Mouse (Mus musculus) neural tube, embryonic 12.5 days (tissue): ENCODE results near the gene Pfkp. TPM values are rescaled to one million over a fixed set of nuclear protein-coding genes. Genes with fewer than 3 reads are reported as not detected.
A peak's percentile ranks its signal among the peaks of the same experiment; 100 is the strongest.

Experiments used
- ATAC-seq: fragments of 200-750 bp; cut with Nextera tagmentation; 2 replicates; pipeline ENCODE4 v1.8.0; 2017; ENCODE audit warnings: low read depth, mild to moderate bottlenecking, moderate TSS enrichment, moderate library complexity; ENCODE audit not compliant: low FRiP score
- H3K27ac ChIP-seq: fragments of 300-500 bp; sonication (generic); 2 replicates; pipeline ENCODE4 v1.5.1; 2016
- H3K27me3 ChIP-seq: fragments of 300-500 bp; sonication (generic); replicated peaks from 2 replicates; pipeline ENCODE4 v1.6.1; 2016; ENCODE audit warnings: mild to moderate bottlenecking
- H3K36me3 ChIP-seq: fragments of 300-500 bp; sonication (generic); 2 replicates; pipeline ENCODE4 v1.6.1; 2016; ENCODE audit warnings: mild to moderate bottlenecking
- H3K4me1 ChIP-seq: fragments of 300-500 bp; sonication (generic); 2 replicates; pipeline ENCODE4 v1.6.1; 2016
- H3K4me2 ChIP-seq: fragments of 300-500 bp; sonication (generic); replicated peaks from 2 replicates; pipeline ENCODE4 v1.6.1; 2016; ENCODE audit warnings: mild to moderate bottlenecking
- H3K4me3 ChIP-seq: fragments of 300-500 bp; sonication (generic); 2 replicates; pipeline ENCODE4 v1.5.1; 2016
- H3K9ac ChIP-seq: fragments of 300-500 bp; sonication (generic); 2 replicates; pipeline ENCODE4 v1.6.1; 2016; ENCODE audit warnings: mild to moderate bottlenecking
- H3K9me3 ChIP-seq: fragments of 300-500 bp; sonication (generic); 2 replicates; pipeline ENCODE4 v1.6.1; 2016; ENCODE audit warnings: mild to moderate bottlenecking
- WGBS: fragments of 180-500 bp; shearing (Covaris S2); methylation state at CpG from one replicate; pipeline ENCODE4 v1.1.7; 2016; 5-methylcytosine and 5-hydroxymethylcytosine counted together
- polyA plus RNA-seq: library from polyadenylated mRNA; unstranded; fragments of >200 nt; fragmentation: Nextera tagmentation; extraction: Ambion mirVana; gene quantifications from 2 replicates; pipeline ENCODE4 v1.2.1, GENCODE M21; 2016

Pfkp gene
- polyA plus RNA-seq, result 96.9 and 105 TPM in 2 replicates

DNA sequence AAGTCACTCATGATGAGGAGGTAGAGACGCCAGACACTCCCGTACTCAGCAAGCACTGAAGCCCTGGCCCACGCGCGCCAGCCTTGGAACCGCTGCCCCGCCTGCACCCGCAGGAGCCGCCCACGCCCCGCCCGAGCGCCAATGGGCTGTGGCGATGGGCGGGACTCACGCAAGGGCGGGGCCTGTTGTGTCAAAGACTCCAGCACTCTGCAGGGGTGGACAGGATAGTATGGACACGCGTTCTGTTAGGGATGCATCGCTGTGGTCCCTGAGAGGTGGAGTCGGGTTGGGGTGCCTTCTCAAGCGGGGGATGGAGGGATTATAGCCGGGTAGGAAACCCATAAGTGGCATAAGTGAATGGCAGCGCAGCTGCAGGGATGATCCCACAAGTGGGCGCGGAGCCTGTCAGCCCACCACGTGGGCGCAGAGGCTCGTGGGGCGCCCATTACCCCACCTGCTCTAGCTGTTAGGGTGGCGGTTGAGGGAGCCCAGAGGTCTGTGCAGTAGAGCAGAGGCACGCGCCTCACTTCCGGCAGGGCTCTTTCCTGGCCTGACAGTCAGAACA, at the start of gene Pfkp:
TSS of gene Pfkp (minus strand) at position 109 of the 565 bp plus-strand sequence.
- no peaks in the 10 kb centered on the region for H3K36me3 ChIP-seq
- peaks cover 8% of the 10 kb centered on the region; the same call in 1 of the 2 replicates for H3K4me1 ChIP-seq
- H3K9me3 ChIP-seq, result no peaks in the 10 kb centered on the region
- WGBS, result 3% methylated on average over 34 of the region's 34 CpGs
- H3K27me3 ChIP-seq, result no peaks in the 10 kb centered on the region
- peak within 1 kb of the TSS; percentile 65 for H3K9ac ChIP-seq
- ATAC-seq, result peak; percentile 95
- H3K27ac ChIP-seq, result no peak within 1 kb of the TSS
- peak within 1 kb of the TSS; percentile 56 for H3K4me3 ChIP-seq
- H3K4me2 ChIP-seq, result peak within 1 kb of the TSS; percentile 100

DNA sequence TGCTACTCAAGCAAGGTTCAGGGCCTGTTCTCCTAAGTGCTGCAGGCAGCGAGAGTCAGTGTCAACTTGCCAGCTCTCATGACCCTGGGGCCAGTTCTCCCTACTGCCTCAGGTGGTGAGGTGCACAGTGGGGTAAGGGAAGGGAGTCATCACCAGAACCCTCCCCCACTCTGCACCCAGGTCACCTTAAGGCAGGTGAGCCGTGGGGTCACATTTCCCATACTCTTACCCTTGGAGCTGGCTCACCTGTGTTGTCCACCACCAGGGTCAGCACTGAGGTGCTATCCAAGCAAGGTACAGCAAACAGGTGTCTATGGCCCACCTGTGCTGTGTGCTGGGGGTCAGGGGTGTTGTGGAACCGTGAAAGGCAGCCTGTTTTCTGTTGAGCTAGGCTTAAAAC, 42.0 kb upstream of the Pfkp start:
- Histone ChIP-seq H3K9ac (no peak overlapping the region), H3K4me2 (no peak overlapping the region), H3K27ac (no peak overlapping the region), H3K27me3 (no peaks in the 10 kb centered on the region), H3K4me1 (no peaks in the 10 kb centered on the region), H3K4me3 (no peak overlapping the region), H3K36me3 (no peaks in the 10 kb centered on the region), H3K9me3 (no peaks in the 10 kb centered on the region)
- WGBS, result 86% methylated on average over 3 of the region's 3 CpGs
- 0 out of 2 replicates have a peak, but pooled peaks have one; percentile 15 for ATAC-seq

DNA sequence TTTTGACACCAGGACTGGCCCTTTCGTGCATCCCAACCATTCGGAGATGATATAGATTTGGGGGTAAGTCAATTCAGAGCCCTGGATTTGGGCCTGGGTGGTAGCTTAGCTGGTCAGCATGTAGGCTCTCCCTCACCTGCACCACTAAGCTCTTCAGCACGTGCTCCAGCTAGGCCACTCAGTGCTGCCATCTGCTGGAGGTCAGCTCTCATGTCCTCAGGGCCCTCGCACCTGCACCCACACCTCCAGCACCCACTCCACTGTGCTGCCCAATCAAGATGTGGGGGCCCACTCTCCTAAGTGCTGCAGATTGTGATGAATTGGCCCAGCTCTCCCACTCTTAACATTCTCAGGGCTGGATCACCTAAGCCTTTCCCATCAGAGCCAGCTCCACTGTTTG, 41.4 kb upstream of the Pfkp start:
- WGBS, result 61% methylated on average over 4 of the region's 4 CpGs
- H3K4me2 ChIP-seq, result no peak overlapping the region

GRCm38 (mm10) chr13:6688790-6689433, 40.3 kb upstream of the Pfkp start:
- ATAC-seq, result peak; percentile 63; the same call in 1 of the 2 replicates
- H3K27me3 ChIP-seq, result no peaks in the 10 kb centered on the region
- H3K4me1 ChIP-seq, result no peaks in the 10 kb centered on the region
- no peak overlapping the region for H3K27ac ChIP-seq
- H3K9me3 ChIP-seq, result no peaks in the 10 kb centered on the region
- no peak overlapping the region for H3K4me2 ChIP-seq
- H3K36me3 ChIP-seq, result no peaks in the 10 kb centered on the region
- no peak overlapping the region for H3K4me3 ChIP-seq
- H3K9ac ChIP-seq, result no peak overlapping the region
- WGBS, result 55% methylated on average over 7 of the region's 7 CpGs

More for the DNA sequence above, 41.4 kb upstream of the Pfkp start:
- Histone ChIP-seq H3K4me1 (no peaks in the 10 kb centered on the region), H3K36me3 (no peaks in the 10 kb centered on the region), H3K9ac (no peak overlapping the region), H3K4me3 (no peak overlapping the region), H3K9me3 (no peaks in the 10 kb centered on the region), H3K27me3 (no peaks in the 10 kb centered on the region), H3K27ac (no peak overlapping the region)
- peak; percentile 59 for ATAC-seq

- no peak for ATAC-seq
- H3K4me2 ChIP-seq, result no peak overlapping the region
- H3K4me1 ChIP-seq, result no peaks in the 10 kb centered on the region
- no peak overlapping the region for H3K27ac ChIP-seq
- no peaks in the 10 kb centered on the region for H3K27me3 ChIP-seq
- H3K9ac ChIP-seq, result no peak overlapping the region
- H3K9me3 ChIP-seq, result no peaks in the 10 kb centered on the region
- H3K4me3 ChIP-seq, result no peak overlapping the region
- no peaks in the 10 kb centered on the region for H3K36me3 ChIP-seq
- WGBS, result 93% methylated on average over 4 of the region's 4 CpGs
These were observed 18.3 kb upstream of the Pfkp start for GRCm38 (mm10) chr13:6666887-6667286.

DNA sequence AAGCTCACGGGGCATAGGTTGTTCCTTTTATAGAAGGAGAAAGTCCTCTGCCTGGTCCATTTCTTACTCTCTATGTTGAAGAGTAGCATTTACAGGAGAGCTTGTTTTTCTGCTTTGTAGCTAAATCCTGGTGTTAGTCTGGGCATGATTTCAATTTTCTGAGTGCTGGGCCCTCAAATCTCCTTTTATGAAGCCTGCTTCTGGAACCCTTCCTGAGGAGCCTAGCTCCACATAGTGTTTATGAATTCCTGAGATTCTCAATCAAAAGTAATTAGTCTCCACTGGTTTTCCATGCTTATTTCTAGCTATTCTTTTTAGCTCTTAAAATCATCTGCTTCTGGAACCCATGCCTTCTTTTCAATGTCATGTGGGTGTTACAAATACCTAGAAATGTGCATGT, 16.9 kb upstream of the Pfkp start:
- H3K4me1 ChIP-seq, result no peaks in the 10 kb centered on the region
- no peak overlapping the region for H3K4me2 ChIP-seq
- no peaks in the 10 kb centered on the region for H3K9me3 ChIP-seq
- no peaks in the 10 kb centered on the region for H3K27me3 ChIP-seq
- no peak overlapping the region for H3K4me3 ChIP-seq
- H3K9ac ChIP-seq, result no peak overlapping the region
- 73% methylated on average over 1 of the region's 1 CpGs for WGBS
- H3K36me3 ChIP-seq, result no peaks in the 10 kb centered on the region
- ATAC-seq, result no peak
- H3K27ac ChIP-seq, result no peak overlapping the region

DNA sequence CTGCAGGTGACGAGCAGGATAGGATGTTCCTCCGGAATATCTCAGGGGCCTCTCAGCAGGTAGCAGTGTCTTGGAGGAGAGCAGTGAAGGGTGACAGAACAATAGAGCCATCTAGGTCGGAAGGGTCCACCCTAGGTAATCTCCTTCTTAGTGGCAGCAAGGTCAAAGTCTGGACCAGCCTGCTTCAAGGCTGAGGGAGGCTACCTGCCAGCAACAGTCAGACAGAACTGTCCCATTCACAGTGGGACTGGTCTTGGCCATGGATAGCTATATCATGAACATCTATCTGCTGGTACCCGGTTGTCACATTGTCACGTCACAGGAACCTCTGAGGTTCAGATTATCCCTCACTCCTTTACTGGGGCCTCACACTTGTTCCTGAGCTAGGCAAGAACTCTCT, 15.6 kb upstream of the Pfkp start:
- ATAC-seq, result no peak
- no peaks in the 10 kb centered on the region for H3K4me1 ChIP-seq
- WGBS, result 61% methylated on average over 5 of the region's 5 CpGs

DNA sequence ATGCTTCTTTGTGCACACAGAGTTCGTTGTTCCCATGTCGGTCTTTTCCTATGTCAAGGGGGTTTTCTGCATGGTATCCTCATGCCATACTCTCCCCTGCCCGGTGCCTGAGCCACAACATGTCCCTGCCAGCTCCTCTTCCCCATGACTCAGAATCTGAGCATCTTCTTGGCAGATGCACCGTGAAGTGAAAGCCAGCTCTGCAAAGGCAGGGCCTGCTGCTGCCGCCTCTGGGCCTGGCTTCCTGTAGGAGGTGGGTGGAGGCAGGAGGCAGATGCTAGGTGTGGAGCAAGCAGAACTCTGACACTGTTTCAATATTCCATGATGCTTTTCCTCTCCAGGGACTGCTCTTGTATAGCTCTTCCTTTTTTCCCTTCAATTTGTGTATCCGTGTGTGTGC, 10.7 kb upstream of the Pfkp start:
- H3K4me1 ChIP-seq, result no peaks in the 10 kb centered on the region
- H3K4me3 ChIP-seq, result no peak overlapping the region
- H3K27me3 ChIP-seq, result no peaks in the 10 kb centered on the region
- H3K36me3 ChIP-seq, result no peaks in the 10 kb centered on the region
- H3K9me3 ChIP-seq, result no peaks in the 10 kb centered on the region
- no peak for ATAC-seq
- no peak overlapping the region for H3K9ac ChIP-seq
- no peak overlapping the region for H3K27ac ChIP-seq
- WGBS, result 81% methylated on average over 6 of the region's 6 CpGs
- no peak overlapping the region for H3K4me2 ChIP-seq

More for the DNA sequence above, 15.6 kb upstream of the Pfkp start:
- H3K27ac ChIP-seq, result no peak overlapping the region
- no peaks in the 10 kb centered on the region for H3K27me3 ChIP-seq
- H3K9ac ChIP-seq, result no peak overlapping the region
- no peak overlapping the region for H3K4me2 ChIP-seq
- no peaks in the 10 kb centered on the region for H3K36me3 ChIP-seq
- no peaks in the 10 kb centered on the region for H3K9me3 ChIP-seq
- H3K4me3 ChIP-seq, result no peak overlapping the region

- H3K4me3 ChIP-seq, result no peak overlapping the region
- H3K27me3 ChIP-seq, result no peaks in the 10 kb centered on the region
- no peak overlapping the region for H3K4me2 ChIP-seq
- no peak for ATAC-seq
- no peak overlapping the region for H3K27ac ChIP-seq
- H3K36me3 ChIP-seq, result no peaks in the 10 kb centered on the region
- no peaks in the 10 kb centered on the region for H3K9me3 ChIP-seq
- H3K4me1 ChIP-seq, result no peaks in the 10 kb centered on the region
- no peak overlapping the region for H3K9ac ChIP-seq
- WGBS, result 86% methylated on average over 2 of the region's 2 CpGs
These were observed 8.7 kb upstream of the Pfkp start for GRCm38 (mm10) chr13:6657300-6657699.

- Histone ChIP-seq H3K27ac (no peak overlapping the region), H3K9me3 (no peaks in the 10 kb centered on the region), H3K36me3 (no peaks in the 10 kb centered on the region), H3K4me1 (peaks cover 8% of the 10 kb centered on the region; the same call in 1 of the 2 replicates), H3K9ac (no peak overlapping the region), H3K4me2 (no peak overlapping the region; the same call in 1 of the 2 replicates), H3K27me3 (no peaks in the 10 kb centered on the region), H3K4me3 (no peak overlapping the region)
- ATAC-seq, result no peak
- 75% methylated on average over 3 of the region's 3 CpGs for whole genome bisulfite sequencing
These were observed 965 bp upstream of the Pfkp start for GRCm38 (mm10) chr13:6649542-6649941.

DNA sequence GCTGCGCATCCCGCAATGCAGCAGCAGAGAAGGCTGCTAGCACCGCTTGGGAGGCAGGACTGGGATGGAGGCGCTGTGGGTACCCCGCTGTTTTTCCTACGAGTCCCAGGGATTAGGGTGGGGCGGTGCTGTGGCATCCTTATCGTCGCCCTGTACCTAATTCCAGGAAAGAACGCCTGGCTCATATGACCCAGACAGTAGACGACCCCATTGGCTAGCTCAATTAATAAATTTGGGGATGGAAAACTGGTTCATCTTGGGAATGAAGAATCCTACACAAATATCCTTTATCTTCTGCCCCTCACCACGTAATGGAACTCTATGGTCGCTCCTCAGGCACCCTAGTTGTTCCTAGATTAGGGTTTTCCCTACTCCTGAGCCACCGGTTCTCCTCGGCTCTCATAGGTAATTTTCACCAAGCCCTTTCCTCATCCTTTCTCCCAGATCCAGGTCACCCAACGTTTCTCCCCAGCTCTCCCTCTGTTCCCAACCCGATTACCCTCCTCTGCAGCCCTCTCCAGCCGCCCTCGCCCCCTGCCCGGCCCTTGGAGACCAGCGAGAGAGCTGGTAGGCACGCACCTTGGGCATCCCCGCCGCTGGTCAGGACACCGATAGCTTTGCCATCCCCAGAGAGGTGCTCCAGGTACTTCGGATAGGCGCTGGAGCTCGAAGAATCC, 447 bp downstream of the Pfkp start:
- H3K4me1 ChIP-seq, result peaks cover 8% of the 10 kb centered on the region; the same call in 1 of the 2 replicates
- H3K27ac ChIP-seq, result no peak overlapping the region
- H3K4me3 ChIP-seq, result peak overlapping the region; percentile 56
- H3K36me3 ChIP-seq, result no peaks in the 10 kb centered on the region
- peak overlapping the region; percentile 65 for H3K9ac ChIP-seq
- 1% methylated on average over 28 of the region's 28 CpGs for WGBS
- peak overlapping the region; percentile 100 for H3K4me2 ChIP-seq
- no peaks in the 10 kb centered on the region for H3K9me3 ChIP-seq
- H3K27me3 ChIP-seq, result no peaks in the 10 kb centered on the region
- peak; percentile 60 for ATAC-seq
